Mouse (Mus musculus) heart, postnatal 4 days (tissue): ENCODE data around the gene Mfap1b. TPM values are rescaled to one million over a fixed set of nuclear protein-coding genes. Genes with fewer than 3 reads are reported as not detected.
"Not testable (repeated sequence)": the region's sequence is repeated elsewhere in the genome, so short reads cannot be mapped to it uniquely, and the experiment has no call there.

ENCODE experiments used
- DNase-seq: peaks from one replicate; pipeline ENCODE4 v3.0.0; 2021
- total RNA-seq, 2 experiments: library from RNA; stranded (reverse); gene quantifications; 2 replicates each; pipeline ENCODE4 v1.2.3; 2021

Mfap1b gene
- 10 to 100 TPM; 21.6 to 24.5 TPM for total RNA-seq

DNA sequence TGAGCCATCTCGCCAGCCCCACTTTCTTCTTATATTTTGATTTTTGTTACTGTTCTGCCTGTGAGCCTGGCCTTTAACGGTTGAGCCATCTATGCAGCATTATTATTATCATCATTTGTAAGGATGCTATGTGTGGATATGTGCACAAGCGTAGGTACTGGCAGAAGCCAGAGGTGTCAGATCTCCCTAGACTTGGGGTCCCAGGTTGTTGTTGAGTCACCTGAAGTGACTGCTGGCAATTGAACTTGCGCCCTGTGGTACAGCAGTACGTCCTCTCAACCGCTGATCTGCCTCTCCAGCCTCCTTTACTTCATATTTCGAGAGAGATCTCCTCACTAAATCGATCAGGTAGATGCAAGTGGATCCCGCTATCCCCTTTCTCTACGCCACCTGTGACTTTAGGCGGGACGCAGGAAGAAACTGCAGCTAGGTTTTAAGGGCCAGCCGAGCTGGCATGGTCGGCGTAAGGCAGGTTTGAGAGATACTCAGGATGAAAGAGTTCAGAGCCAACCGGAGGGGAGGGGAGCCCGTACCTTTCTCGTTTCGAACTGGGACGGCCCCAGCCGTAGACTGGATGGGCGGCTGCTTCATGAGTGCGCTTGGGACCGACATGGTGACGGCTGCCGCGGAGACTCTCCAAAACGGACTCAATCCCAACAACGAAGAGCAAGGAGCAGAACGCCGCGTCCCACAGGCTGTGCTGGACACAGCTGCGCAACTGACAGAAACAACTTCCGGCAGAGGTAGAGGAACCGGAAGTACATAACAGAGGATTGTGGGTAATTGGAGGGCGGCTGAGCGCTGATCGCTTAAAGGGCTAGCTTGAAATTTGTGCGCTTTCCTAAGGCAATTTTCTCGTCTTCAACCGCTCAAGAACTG is at the start of gene Mfap1b:
Mfap1b (minus strand) TSS at position 767 of the 879 bp plus-strand sequence.
- peak; percentile 80 for DNase-seq

DNA sequence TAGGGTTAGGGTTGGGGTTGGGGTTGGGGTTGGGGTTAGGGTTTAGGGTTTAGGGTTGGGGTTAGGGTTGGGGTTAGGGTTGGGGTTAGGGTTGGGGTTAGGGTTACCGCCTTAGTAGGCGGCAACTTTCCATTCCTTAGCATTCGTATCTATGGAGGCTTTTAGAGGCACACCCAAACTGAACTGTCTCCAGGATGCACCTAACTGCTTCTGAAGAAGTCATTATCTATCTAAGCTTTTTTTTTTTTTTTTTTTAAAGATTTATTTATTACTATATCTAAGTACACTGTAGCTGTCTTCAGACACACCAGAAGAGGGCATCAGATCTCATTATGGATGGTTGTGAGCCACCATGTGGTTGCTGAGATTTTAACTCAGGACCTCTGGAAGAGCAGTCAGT is 49.0 kb upstream of the Mfap1b start:
- DNase-seq, result not testable (repeated sequence)

DNA sequence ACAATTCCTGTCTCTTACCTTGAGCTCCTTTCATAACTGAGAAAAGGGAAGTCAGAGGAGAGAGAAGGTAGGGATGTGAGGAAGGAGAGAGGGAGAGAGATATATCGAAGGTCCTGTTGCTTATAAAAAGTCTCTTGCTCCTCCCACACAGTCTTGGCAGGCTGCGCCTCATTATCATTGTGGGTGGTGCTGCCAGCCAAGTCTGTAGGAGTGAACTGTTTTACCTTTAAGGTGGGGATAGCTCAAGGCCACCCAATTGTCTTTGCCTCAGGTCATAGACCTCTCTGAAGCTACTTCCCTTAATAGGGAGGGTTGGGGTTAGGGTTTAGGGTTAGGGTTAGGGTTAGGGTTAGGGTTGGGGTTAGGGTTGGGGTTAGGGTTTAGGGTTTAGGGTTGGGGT is 48.1 kb upstream of the Mfap1b start:
- DNase-seq, result no peak

DNA sequence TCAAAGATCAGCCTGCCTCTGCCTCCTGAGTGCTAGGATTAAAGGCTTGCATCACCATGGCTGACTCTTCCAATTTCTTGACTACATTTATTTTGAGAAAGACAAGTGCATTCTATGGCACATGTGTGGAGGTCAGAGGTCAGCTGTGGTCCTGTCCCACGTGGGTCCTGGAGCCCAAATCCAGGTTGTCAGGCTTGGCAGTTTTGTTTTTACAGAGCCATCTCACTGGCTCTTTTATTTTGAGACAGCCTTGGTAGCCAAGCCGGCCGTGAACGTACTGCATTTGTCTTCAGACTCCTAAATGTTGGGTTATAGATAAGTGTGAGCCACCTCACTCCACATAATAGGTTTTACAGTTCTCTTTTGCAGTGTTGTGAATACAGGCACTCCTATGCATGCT is 44.8 kb upstream of the Mfap1b start:
- DNase-seq, result not testable (repeated sequence)

DNA sequence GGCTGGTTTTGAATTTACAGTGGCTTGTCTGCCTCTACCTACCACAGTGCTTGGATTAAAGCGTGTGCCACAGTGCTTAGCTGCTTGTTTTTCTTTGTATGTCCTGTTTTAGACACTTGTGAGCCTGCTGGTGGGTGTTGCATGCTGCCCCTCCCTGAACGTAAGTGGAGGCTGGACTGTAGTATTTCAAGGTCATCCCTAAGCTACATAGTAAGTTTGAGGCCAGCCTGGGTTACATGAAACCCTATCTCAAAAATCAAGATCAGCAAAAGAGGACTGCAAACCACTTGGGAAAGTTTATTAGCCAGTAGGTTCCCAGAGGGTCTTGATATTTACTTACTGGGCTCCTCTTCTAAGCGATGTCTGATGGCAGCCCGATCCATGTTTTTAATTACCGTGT is 44.2 kb upstream of the Mfap1b start:
- no peak for DNase-seq

DNA sequence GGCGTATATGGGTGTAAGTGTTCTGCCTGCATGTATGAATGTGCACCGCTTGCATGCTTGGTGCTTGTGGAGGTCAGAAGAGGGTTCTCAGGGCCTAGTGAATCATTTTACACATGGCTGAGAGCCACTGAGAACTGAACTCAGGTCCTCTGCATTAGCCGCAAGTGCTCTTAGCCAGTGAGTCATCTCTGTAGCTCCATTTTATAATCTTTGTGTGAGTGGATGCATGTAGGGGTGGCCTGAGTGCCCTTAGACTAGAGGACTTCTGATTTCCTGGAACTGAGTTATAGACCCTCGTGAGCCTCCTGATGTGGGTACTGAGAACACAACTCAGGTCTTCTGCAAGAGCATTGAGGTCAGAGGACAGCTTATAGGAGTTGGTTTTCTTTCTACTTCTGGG is 40.3 kb upstream of the Mfap1b start:
- no peak for DNase-seq

DNA sequence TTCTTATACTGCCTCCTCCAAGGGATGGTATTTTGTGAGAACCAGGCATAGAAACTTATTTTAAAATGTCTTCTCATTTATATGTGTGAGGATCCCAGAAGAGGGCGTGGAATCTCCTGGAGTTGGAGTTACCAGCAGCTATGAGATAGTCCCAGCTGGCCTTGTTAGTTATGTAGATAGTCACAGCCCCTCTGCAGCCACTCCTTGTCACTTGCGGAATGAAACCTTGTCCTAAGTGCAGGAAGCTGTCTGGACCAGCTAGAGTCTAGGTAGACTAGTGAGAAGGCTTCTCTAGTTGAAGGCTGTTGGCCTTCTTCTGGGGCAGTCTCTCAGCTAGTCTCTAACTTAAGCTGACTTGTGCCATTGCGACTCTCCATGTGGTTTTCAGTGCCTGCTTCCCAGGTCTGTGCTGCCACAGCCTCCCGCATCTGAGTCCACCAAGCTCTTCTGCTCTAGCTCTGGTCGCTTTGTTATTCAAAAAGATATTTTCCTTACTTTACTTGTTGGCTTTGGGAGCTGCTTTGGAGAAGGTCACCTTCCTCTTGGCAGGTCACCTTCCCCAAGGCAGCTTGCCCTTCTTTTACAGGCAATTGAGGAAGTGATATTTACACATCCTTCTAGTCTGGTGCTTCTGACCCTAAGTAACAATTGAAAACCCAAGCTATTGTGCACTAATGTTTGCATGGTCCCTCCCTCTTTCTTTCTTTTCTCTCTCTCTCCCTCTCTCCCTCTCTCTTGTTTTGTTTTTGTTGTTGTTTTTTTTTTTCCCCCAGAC is 39.3 kb upstream of the Mfap1b start:
- DNase-seq, result not testable (repeated sequence)

DNA sequence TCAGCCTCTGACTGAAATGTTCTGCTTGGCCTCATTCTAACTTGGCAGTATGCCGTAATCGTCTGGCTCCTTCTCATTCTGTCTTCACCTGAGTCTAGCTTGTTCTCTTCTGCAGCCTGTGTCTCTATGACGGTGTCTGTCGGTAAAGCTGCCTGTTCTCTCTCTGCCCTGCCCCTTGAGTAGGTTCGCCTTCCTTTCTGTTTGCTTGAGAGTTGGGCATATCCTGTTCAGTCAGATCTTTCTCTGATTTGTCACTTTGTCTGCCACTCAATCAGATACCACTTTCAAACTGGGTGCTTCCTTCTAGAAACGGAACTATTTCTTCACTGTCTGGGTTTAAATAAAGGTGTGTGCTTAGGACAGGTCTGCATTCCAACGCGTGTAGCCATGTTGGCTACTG is 37.5 kb upstream of the Mfap1b start:
- no peak for DNase-seq

DNA sequence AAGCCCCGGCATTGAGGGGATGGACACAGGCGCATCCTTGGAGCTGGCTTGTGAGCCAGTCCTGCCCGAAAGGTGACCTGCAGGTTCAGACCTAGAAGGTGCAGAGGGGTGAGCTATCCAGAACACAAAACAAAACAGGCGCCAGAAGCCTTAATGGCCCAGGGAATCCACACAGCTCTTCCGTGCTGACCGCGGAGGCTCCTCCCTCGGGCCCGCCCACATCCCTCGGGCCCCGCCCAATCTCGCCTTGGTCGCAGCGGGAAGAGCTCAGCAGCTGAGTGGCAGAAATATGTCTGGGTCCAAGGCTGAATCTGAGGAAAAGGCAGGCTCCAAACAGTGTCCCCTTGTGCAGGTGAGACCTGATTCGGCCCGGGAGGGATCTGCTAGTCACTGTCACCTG is 35.7 kb upstream of the Mfap1b start:
- DNase-seq, result peak; percentile 70

DNA sequence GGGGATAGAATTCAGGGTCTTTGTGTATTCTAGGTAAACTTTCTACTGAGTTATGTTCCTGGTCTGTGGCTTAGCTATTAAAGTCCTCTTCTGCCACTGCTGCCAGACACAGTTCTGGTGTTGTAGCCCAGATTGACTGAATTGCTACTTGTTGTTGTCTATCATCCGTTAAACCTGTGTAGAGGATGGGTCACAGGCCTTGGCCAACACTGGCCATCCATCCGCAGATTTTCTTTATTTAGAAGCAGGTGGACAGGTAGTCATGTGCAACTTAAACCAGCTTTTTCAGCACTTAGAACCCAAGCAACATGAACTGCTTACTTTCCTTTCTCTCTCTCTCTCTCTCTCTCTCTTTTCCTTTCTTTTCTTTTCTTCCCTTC is 34.1 kb upstream of the Mfap1b start:
- no peak for DNase-seq

DNA sequence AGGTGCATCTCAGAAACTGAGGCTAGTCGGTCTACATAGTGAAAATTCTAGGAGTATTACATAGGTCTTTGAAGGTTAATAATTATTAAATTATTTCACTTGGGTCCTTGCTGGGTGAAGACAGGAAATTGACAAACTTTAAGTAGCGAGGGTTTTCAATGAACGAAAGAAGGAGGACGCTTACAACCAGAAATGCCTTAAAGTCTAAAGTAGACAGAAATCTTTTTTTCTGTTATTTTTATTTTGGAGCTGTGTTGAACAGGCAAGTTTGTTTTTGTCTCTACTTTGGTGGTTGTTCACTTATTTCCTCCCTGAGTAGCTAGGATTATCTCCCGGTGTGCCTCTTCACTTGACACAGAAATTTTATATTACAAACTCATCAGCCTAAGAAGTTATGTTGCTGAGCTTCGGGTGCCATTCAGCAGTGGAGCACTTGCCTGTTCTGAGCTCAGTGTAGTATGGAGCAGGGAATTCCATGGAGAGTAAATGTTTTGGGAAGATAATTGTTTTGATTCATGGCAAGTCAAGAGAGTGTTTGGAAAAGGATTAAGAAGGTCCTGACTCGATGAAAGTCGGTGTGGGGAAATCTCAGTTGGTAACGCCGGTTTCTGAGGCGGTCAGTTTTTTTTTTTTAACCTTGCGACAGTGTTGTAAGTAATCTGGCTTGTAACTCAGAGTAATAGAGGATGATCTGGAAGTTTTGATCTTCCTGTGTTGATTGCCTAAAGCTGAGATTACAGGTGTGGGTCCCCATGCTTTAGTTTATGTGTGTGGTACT is 33.5 kb upstream of the Mfap1b start:
- no peak for DNase-seq

DNA sequence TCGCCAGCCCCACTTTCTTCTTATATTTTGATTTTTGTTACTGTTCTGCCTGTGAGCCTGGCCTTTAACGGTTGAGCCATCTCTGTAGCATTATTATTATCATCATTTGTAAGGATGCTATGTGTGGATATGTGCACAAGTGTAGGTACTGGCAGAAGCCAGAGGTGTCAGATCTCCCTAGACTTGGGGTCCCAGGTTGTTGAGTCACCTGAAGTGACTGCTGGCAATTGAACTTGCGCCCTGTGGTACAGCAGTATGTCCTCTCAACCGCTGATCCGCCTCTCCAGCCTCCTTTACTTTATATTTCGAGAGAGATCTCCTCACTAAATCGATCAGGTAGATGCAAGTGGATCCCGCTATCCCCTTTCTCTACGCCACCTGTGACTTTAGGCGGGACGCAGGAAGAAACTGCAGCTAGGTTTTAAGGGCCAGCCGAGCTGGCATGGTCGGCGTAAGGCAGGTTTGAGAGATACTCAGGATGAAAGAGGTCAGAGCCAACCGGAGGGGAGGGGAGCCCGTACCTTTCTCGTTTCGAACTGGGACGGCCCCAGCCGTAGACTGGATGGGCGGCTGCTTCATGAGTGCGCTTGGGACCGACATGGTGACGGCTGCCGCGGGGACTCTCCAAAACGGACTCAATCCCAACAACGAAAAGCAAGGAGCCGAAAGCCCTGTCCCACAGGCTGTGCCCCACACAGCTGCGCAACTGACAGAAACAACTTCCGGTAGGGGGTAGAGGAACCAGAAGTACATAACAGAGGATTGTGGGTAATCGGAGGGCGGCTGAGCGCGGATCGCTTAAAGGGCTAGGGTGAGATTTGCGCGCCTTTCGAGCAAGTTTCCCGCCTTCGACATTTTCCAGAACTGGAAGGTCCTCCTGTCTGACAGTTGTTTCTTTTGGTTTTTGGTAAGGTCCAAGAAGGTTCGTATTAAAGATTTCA is 32.3 kb upstream of the Mfap1b start, which contains the start of the genes Mfap1a and Wdr76:
Mfap1a (minus strand) TSS at position 724 of the 941 bp plus-strand sequence.
Wdr76 (plus strand) TSS at position 782 of the 941 bp plus-strand sequence.
- peak; percentile 84 for DNase-seq

DNA sequence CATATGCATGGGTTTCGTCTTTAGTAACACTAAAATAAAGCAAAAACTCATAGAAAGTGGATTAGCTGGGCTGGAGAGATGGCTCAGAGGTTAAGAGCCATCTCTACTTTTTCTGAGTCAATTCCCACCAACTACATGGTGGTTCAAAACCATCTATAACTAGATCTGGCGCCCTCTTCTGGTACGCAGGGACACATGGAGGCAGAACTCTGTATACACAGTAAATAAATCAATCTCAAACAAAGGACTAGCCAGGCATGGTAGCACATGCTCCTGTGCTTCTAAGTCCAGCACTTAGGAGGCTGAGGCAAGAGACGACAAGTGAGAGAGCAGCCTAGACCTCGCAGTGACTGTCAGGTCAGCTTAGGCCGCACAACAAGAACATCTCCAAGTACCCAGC is 27.7 kb upstream of the Mfap1b start:
- DNase-seq, result not testable (repeated sequence)

DNA sequence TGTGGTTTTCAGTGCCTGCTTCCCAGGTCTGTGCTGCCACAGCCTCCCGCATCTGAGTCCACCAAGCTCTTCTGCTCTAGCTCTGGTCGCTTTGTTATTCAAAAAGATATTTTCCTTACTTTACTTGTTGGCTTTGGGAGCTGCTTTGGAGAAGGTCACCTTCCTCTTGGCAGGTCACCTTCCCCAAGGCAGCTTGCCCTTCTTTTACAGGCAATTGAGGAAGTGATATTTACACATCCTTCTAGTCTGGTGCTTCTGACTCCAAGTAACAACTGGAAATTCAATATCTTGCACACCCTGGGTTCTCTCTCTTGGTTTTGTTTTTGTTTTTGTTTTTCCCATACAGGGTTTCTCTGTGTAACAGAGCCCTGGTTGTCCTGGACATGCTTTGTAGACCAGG is 10.5 kb upstream of the Mfap1b start:
- DNase-seq, result not testable (repeated sequence)

DNA sequence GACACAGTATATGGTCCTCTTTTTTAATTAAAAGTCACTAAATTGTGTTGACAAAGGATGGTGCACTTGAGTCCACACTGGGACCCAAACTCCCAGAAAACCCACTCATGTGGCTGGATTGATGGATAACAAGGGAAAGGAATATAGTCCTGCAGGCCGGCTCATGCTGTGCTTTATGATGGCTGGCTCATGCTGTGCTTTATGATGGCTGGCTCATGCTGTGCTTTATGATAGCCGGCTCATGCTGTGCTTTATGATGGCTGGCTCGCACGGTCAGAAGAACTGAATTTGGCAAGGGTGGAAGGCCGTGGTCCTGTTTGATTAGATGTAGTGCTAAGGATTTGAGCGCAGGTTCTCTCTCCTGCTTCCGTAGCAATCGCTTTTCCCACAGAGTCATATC is 9.7 kb upstream of the Mfap1b start:
- no peak for DNase-seq

DNA sequence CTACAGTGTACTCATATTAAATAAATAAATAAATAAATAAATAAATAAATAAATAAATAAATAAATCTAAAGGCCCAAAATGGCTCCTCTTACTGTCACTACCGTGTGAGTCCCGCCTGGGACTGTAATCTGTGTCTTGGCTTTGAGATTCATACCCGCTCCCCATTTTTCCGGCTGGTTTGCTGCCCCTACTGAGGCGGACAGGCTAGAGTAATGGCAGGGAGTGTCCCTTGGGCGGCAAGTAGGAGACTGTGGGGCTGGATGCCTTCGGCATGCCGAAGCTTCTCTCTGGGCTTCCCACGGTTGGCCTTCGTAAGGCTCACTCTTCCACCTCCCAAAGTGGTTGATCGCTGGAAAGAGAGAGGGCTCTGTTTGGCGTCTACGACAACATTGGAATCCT is 7.0 kb upstream of the Mfap1b start:
- DNase-seq, result not testable (repeated sequence)

DNA sequence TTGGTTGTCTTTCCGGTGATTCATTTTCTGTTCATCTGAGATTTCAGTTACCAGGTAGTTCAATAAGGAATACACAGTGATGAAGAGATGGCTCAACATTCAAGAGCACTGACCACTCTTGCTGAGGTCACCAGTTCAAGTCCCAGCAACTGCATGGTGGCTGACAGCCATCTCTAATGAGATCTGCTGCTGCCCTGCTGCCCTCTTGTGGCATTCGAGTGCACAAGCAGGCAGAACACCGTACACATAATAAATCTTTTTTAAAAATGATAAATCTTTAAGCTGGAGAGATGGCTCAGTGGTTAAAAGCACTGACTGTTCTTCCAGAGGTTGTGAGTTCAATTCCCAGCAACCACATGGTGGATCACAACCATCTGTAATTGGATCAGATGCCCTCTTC is 6.6 kb upstream of the Mfap1b start:
- DNase-seq, result peak; percentile 36

DNA sequence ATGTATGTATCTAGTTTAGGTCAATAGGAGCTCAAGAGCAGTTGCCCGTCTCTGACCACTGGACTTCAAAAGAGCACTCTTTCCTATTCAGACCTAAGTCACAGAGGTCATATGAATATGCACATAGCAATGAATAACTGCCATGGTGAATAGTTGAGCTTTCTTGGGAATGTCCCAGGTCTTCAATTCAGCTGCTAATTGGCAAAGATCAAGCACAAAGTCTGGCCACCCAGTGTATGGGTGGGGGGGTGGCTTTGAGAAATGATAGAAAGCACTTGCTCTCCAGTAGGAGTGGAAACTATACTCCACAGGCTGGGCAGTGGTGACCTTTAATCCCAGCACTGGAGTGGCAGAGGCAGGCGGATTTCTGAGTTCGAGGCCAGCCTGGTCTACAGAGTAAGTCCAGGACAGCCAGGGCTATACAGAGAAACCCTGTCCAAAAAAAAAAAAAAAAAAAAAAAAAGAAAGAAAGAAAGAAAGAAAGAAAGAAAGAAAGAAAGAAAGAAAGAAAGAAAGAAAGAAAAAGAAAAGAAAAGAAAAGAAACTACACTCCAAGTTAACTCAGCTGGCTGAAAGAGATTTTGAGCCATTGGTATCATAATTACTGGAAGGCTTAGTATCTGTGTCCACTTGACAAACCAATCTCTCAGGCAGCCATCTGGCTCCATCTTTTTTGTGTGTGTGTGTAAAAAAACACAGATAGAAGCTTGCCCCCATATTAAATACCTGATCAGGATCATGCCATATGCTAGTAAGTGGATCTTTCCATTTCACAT is 3.8 kb upstream of the Mfap1b start:
- DNase-seq, result no peak

DNA sequence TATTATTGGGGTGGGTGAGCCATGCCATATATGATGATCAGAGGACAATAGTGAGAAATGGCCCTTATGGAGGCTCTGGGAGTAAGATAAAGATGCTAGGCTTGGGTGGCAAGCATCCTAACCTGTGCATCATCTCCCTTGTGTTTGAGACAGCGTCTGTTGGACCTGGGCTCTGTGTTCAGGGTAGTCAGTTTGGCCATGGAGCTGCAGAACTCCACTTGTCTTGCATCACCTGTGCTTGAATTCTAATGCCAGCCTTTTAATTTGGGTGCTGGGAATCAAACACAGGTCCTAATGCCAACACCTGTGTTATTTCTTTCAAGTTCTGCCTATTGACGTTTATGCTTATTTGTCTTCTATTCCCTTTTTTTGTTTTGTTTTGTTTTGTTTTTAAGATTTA is 1.4 kb upstream of the Mfap1b start:
- DNase-seq, result not testable (repeated sequence)

DNA sequence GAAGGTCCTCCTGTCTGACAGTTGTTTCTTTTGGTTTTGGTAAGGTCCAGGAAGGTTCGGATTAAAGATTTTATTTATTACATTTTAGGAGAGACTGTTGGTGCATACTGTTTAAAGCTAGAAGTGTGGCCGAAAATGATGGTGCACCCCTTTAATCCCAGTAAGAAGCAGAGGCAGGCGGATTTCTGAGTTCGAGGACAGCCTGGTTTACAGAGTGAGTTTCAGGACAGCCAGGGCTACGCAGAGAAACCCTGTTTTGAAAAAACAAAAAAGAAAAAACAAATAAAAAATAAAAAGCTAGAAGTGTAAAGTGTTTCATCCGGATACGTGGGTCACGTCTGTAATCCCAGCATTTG is 291 bp upstream of the Mfap1b start:
- DNase-seq, result no peak

DNA sequence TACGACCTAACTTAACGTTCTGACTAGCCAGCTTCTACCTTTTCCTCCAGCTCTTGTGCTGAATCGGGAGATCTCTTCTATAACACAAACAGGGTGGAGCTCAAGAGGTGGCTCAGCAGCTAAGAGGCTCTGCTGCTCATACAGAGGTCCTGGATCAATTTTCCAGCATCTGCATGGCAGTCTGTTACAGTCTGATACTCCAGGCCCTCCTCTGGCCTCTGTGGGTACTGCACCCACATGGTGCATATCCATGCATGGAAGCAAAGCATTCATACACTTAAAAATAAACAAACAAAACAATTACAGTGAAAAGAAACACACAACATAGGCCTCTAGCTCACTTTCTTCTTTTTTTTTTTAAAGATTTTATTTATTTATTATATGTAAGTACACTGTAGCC is 1.1 kb downstream of the Mfap1b start:
- not testable (repeated sequence) for DNase-seq
